Mouse (Mus musculus) lung, embryonic 14.5 days (tissue): ENCODE results near the gene Mrpl44. TPM values are rescaled to one million over a fixed set of nuclear protein-coding genes. Genes with fewer than 3 reads are reported as not detected.

Experiments used
- ATAC-seq: fragments of 200-750 bp; cut with Nextera tagmentation; 2 replicates; pipeline ENCODE4 v1.8.0; 2017; ENCODE audit warnings: mild to moderate bottlenecking, moderate TSS enrichment, moderate library complexity; ENCODE audit not compliant: insufficient read depth
- DNase-seq: peaks from one replicate; pipeline ENCODE4 v3.0.0-alpha.2; 2015
- H3K27ac ChIP-seq: fragments of 300-500 bp; sonication (generic); 2 replicates; pipeline ENCODE4 v1.5.1; 2014; ENCODE audit warnings: low read depth, mild to moderate bottlenecking, moderate library complexity
- H3K27me3 ChIP-seq: fragments of 300-500 bp; sonication (generic); 2 replicates; pipeline ENCODE4 v1.6.1; 2014; ENCODE audit warnings: low read length, control low read depth; ENCODE audit not compliant: insufficient read depth
- H3K36me3 ChIP-seq: fragments of 300-500 bp; sonication (generic); 2 replicates; pipeline ENCODE4 v1.6.1; 2014; ENCODE audit warnings: control low read depth; ENCODE audit not compliant: insufficient read depth
- H3K4me1 ChIP-seq: fragments of 300-500 bp; sonication (generic); 2 replicates; pipeline ENCODE4 v1.6.1; 2014; ENCODE audit warnings: antibody characterized with exemption, control low read depth; ENCODE audit not compliant: insufficient read depth
- H3K4me2 ChIP-seq: fragments of 300-500 bp; sonication (generic); 2 replicates; pipeline ENCODE4 v1.6.1; 2014; ENCODE audit warnings: mild to moderate bottlenecking
- H3K4me3 ChIP-seq: fragments of 300-500 bp; sonication (generic); 2 replicates; pipeline ENCODE4 v1.5.1; 2014; ENCODE audit warnings: low read depth, low read length
- H3K9ac ChIP-seq: fragments of 300-500 bp; sonication (generic); 2 replicates; pipeline ENCODE4 v1.6.1; 2014
- H3K9me3 ChIP-seq: fragments of 300-500 bp; sonication (generic); 2 replicates; pipeline ENCODE4 v1.6.1; 2016; ENCODE audit warnings: low read depth, low read length, control low read depth
- CTCF ChIP-seq: IDR thresholded peaks from 2 replicates; pipeline ENCODE4 v1.5.1; 2016; ENCODE audit warnings: antibody characterized with exemption, low read depth
- WGBS: fragments of 180-500 bp; shearing (Covaris S2); extraction: QIAGEN DNeasy Blood & Tissue Kit; methylation state at CpG from one replicate; pipeline ENCODE4 v1.1.7; 2014; 5-methylcytosine and 5-hydroxymethylcytosine counted together
- polyA plus RNA-seq: library from polyadenylated mRNA; unstranded; fragments of >200 nt; fragmentation: Nextera tagmentation; extraction: Ambion mirVana; gene quantifications from 2 replicates; pipeline ENCODE4 v1.2.1, GENCODE M21; 2014

Gene Mrpl44
- 50.4 and 52.8 TPM in 2 replicates for polyA plus RNA-seq

- peak; percentile 38; the same call in 1 of the 2 replicates for TF ChIP-seq CTCF
- Histone ChIP-seq H3K36me3 (peaks cover 35% of the 10 kb centered on the region), H3K4me2 (peak within 1 kb of the TSS; percentile 69), H3K9me3 (no peaks in the 10 kb centered on the region), H3K9ac (peak within 1 kb of the TSS; percentile 88), H3K27ac (peak within 1 kb of the TSS; percentile 82), H3K4me3 (peak within 1 kb of the TSS; percentile 86), H3K27me3 (no peaks in the 10 kb centered on the region), H3K4me1 (no peaks in the 10 kb centered on the region)
- ATAC-seq (peak; percentile 100), DNase-seq (peak; percentile 98)
- under 1% methylated on average over 38 of the region's 38 CpGs for WGBS
These were observed at the start of gene Mrpl44, which contains the start of gene Wdfy1 for GRCm38 (mm10) chr1:79775927-79776458. Mrpl44 (plus strand) TSS chr1:79776018. Wdfy1 (minus strand) TSS chr1:79776143.

GRCm38 (mm10) chr1:79734794-79735193 is 41.0 kb upstream of the Mrpl44 start:
- no peak for ATAC-seq
- no peak overlapping the region for H3K4me2 ChIP-seq
- WGBS: 74% methylated on average over 5 of the region's 5 CpGs
- no peaks in the 10 kb centered on the region for H3K27me3 ChIP-seq
- no peaks in the 10 kb centered on the region for H3K9me3 ChIP-seq
- DNase-seq: no peak
- H3K27ac ChIP-seq: no peak overlapping the region
- 0 out of 2 replicates have a peak, but pooled peaks have one; percentile 10 for TF ChIP-seq CTCF
- no peak overlapping the region for H3K9ac ChIP-seq
- 0 out of 2 replicates have a peak, but pooled peaks cover 4% of the 10 kb centered on the region for H3K36me3 ChIP-seq
- no peak overlapping the region for H3K4me3 ChIP-seq
- no peaks in the 10 kb centered on the region for H3K4me1 ChIP-seq

- no peaks in the 10 kb centered on the region for H3K9me3 ChIP-seq
- H3K4me3 ChIP-seq: no peak overlapping the region
- no peak for TF ChIP-seq CTCF
- DNase-seq (no peak), ATAC-seq (no peak)
- H3K27me3 ChIP-seq: no peaks in the 10 kb centered on the region
- 95% methylated on average over 3 of the region's 3 CpGs for WGBS
- no peak overlapping the region for H3K4me2 ChIP-seq
- H3K27ac ChIP-seq: no peak overlapping the region
- no peak overlapping the region for H3K9ac ChIP-seq
- H3K4me1 ChIP-seq: no peaks in the 10 kb centered on the region
- 0 out of 2 replicates have a peak, but pooled peaks cover 4% of the 10 kb centered on the region for H3K36me3 ChIP-seq
These were observed 39.4 kb upstream of the Mrpl44 start for GRCm38 (mm10) chr1:79736408-79736807.

- ATAC-seq (no peak), DNase-seq (no peak)
- Histone ChIP-seq H3K27ac (no peak overlapping the region), H3K9ac (no peak overlapping the region), H3K9me3 (no peaks in the 10 kb centered on the region), H3K36me3 (no peaks in the 10 kb centered on the region), H3K4me3 (no peak overlapping the region), H3K27me3 (no peaks in the 10 kb centered on the region), H3K4me1 (no peaks in the 10 kb centered on the region), H3K4me2 (no peak overlapping the region)
- WGBS: 93% methylated on average over 2 of the region's 2 CpGs
- no peak for TF ChIP-seq CTCF
These were observed 36.1 kb upstream of the Mrpl44 start for GRCm38 (mm10) chr1:79739726-79740125.

GRCm38 (mm10) chr1:79741002-79741401 is 34.8 kb upstream of the Mrpl44 start:
- no peaks in the 10 kb centered on the region for H3K9me3 ChIP-seq
- TF ChIP-seq CTCF: no peak
- no peak overlapping the region for H3K4me3 ChIP-seq
- H3K36me3 ChIP-seq: no peaks in the 10 kb centered on the region
- no peak overlapping the region for H3K4me2 ChIP-seq
- ATAC-seq: peak; percentile 73; the same call in 1 of the 2 replicates
- 76% methylated on average over 4 of the region's 4 CpGs for WGBS
- H3K4me1 ChIP-seq: no peaks in the 10 kb centered on the region
- no peak overlapping the region for H3K27ac ChIP-seq
- DNase-seq: peak; percentile 19
- H3K27me3 ChIP-seq: no peaks in the 10 kb centered on the region
- H3K9ac ChIP-seq: no peak overlapping the region

GRCm38 (mm10) chr1:79742949-79743348 is 32.9 kb upstream of the Mrpl44 start:
- H3K27me3 ChIP-seq: no peaks in the 10 kb centered on the region
- H3K9ac ChIP-seq: no peak overlapping the region
- H3K36me3 ChIP-seq: no peaks in the 10 kb centered on the region
- TF ChIP-seq CTCF: no peak
- no peak overlapping the region for H3K27ac ChIP-seq
- H3K9me3 ChIP-seq: no peaks in the 10 kb centered on the region
- DNase-seq (no peak), ATAC-seq (no peak)
- H3K4me1 ChIP-seq: no peaks in the 10 kb centered on the region
- H3K4me3 ChIP-seq: no peak overlapping the region
- 90% methylated on average over 7 of the region's 7 CpGs for WGBS
- no peak overlapping the region for H3K4me2 ChIP-seq

- no peak overlapping the region for H3K4me3 ChIP-seq
- H3K36me3 ChIP-seq: no peaks in the 10 kb centered on the region
- no peaks in the 10 kb centered on the region for H3K27me3 ChIP-seq
- no peaks in the 10 kb centered on the region for H3K4me1 ChIP-seq
- TF ChIP-seq CTCF: no peak
- no peak overlapping the region for H3K27ac ChIP-seq
- DNase-seq (no peak), ATAC-seq (no peak)
- no peaks in the 10 kb centered on the region for H3K9me3 ChIP-seq
- no peak overlapping the region for H3K4me2 ChIP-seq
- H3K9ac ChIP-seq: no peak overlapping the region
- WGBS: 94% methylated on average over 1 of the region's 1 CpGs
These were observed 32.4 kb upstream of the Mrpl44 start for GRCm38 (mm10) chr1:79743385-79743784.
